9 mouse cellular contexts compared by ENCODE assay signal in genomic region chr8:127378994-127379858, GRCm38 (mm10).
DNase-seq lines count a peak whose midpoint lies in the region; ATAC-seq lines count a peak whose summit lies in the region.
"Had no signal": no experiment of that assay in that cellular context is flagged by ENCODE, and none has a peak within 500 bp of the region (broad histone marks: within the 10 kb centered on the region; RNA-seq: fewer than 3 reads in every experiment).

No protein-coding gene starts in this region.

- peak; percentile 80 for ATAC-seq in hindbrain, embryonic 12.5 days (ENCODE audit: low FRiP score)
- no peak for ATAC-seq in liver, embryonic 11.5 days (replicated peaks; ENCODE audit: low FRiP score)

- peaks cover 14% of the 10 kb centered on the region for H3K36me3 ChIP-seq in hindbrain, embryonic 12.5 days
- no peaks in the 10 kb centered on the region for H3K36me3 ChIP-seq in liver, embryonic 11.5 days (ENCODE audit: control insufficient read depth, insufficient read depth, low read length)

- no peak overlapping the region for H3K4me2 ChIP-seq in hindbrain, embryonic 12.5 days (replicated peaks)
- H3K4me2 ChIP-seq in liver, embryonic 11.5 days = no peak overlapping the region

- H3K4me1 ChIP-seq in hindbrain, embryonic 12.5 days = peaks cover 5% of the 10 kb centered on the region
- H3K4me1 ChIP-seq in liver, embryonic 11.5 days (replicated peaks; ENCODE audit: control insufficient read depth, insufficient read depth, low read length) = no peaks in the 10 kb centered on the region

- intact Hi-C loops in left cerebral cortex, postnatal 4 days (cut with DNase I) = no loop called here

- WGBS in hindbrain, embryonic 12.5 days = 56% methylated on average over 11 of the region's 11 CpGs
- 83% methylated on average over 11 of the region's 11 CpGs for WGBS in liver, embryonic 11.5 days

- no peaks in the 10 kb centered on the region for H3K9me3 ChIP-seq in hindbrain, embryonic 12.5 days (replicated peaks)
- H3K9me3 ChIP-seq in liver, embryonic 11.5 days (ENCODE audit: control insufficient read depth, low read length) = no peaks in the 10 kb centered on the region

- no peak overlapping the region for H3K4me3 ChIP-seq in hindbrain, embryonic 12.5 days
- H3K4me3 ChIP-seq in liver, embryonic 11.5 days (ENCODE audit: low read depth, low read length) = no peak overlapping the region

- DNase-seq in right cerebral cortex, adult 18-20 months = peak; percentile 15
- DNase-seq in right cerebral cortex, postnatal 36 days (ENCODE audit: low spot score in 2 of 2) = no peak
- peak; percentile 63 for DNase-seq in left cerebral cortex, postnatal 4 days
- peak; percentile 1 for DNase-seq in telencephalon, adult 2 months (ENCODE audit: low read depth, low spot score)
- DNase-seq in liver, embryonic 11.5 days (ENCODE audit: low spot score) = no peak
- DNase-seq in adrenal gland, adult 18-20 months (ENCODE audit: low spot score in 2 of 2) = no peak
- DNase-seq: adrenal gland, postnatal 10 days had no signal

- H3K9ac ChIP-seq in hindbrain, embryonic 12.5 days = no peak overlapping the region; the same call in 1 of the 2 replicates
- no peak overlapping the region for H3K9ac ChIP-seq in liver, embryonic 11.5 days (ENCODE audit: low read depth, low read length)

- no peaks in the 10 kb centered on the region for H3K27me3 ChIP-seq in hindbrain, embryonic 12.5 days
- H3K27me3 ChIP-seq in liver, embryonic 11.5 days (replicated peaks; ENCODE audit: control insufficient read depth, insufficient read depth, low read length) = no peaks in the 10 kb centered on the region

- peak overlapping the region; percentile 71 for H3K27ac ChIP-seq in hindbrain, embryonic 12.5 days
- H3K27ac ChIP-seq in liver, embryonic 11.5 days (ENCODE audit: low read depth, low read length) = no peak overlapping the region
- H3K27ac ChIP-seq: macrophage had no signal

Comparison
In these comparisons a context has a peak if more than half of its experiments do, and no peak if none do; other contexts are left out.
1. DNase-seq: peak in right cerebral cortex, adult 18-20 months (single experiment), left cerebral cortex, postnatal 4 days (single experiment) and telencephalon, adult 2 months (single experiment); none in right cerebral cortex, postnatal 36 days (0 of 2), liver, embryonic 11.5 days (single experiment) and adrenal gland, adult 18-20 months (0 of 2).